Mouse (Mus musculus) liver, embryonic 11.5 days (tissue): ENCODE data around the gene Ipo4. TPM values are rescaled to one million over a fixed set of nuclear protein-coding genes. Genes with fewer than 3 reads are reported as not detected.
A peak's percentile ranks its signal among the peaks of the same experiment; 100 is the strongest.

Source experiments
- ATAC-seq: fragments of 200-750 bp; cut with Nextera tagmentation; replicated peaks from 2 replicates; pipeline ENCODE4 v1.8.0; 2017; ENCODE audit warnings: moderate number of reproducible peaks, mild to moderate bottlenecking, moderate TSS enrichment, moderate library complexity; ENCODE audit not compliant: low FRiP score
- DNase-seq: peaks from one replicate; pipeline ENCODE4 v3.0.0-alpha.2; 2017; ENCODE audit warnings: low spot score
- H3K27ac ChIP-seq: fragments of 300-500 bp; sonication (generic); 2 replicates; pipeline ENCODE4 v1.5.1; 2014; ENCODE audit warnings: mild to moderate bottlenecking, low read depth, low read length, control low read depth
- H3K27me3 ChIP-seq: fragments of 300-500 bp; sonication (generic); replicated peaks from 2 replicates; pipeline ENCODE4 v1.6.1; 2014; ENCODE audit warnings: low read length, mixed read lengths; ENCODE audit not compliant: control insufficient read depth, insufficient read depth
- H3K36me3 ChIP-seq: fragments of 300-500 bp; sonication (generic); 2 replicates; pipeline ENCODE4 v1.6.1; 2014; ENCODE audit warnings: mild to moderate bottlenecking, low read length, moderate library complexity, mixed read lengths; ENCODE audit not compliant: control insufficient read depth, insufficient read depth
- H3K4me1 ChIP-seq: fragments of 300-500 bp; sonication (generic); replicated peaks from 2 replicates; pipeline ENCODE4 v1.6.1; 2014; ENCODE audit warnings: low read length, mixed read lengths; ENCODE audit not compliant: control insufficient read depth, insufficient read depth
- H3K4me2 ChIP-seq: fragments of 300-500 bp; sonication (generic); 2 replicates; pipeline ENCODE4 v1.6.1; 2014; ENCODE audit warnings: mild to moderate bottlenecking, control low read depth, moderate library complexity
- H3K4me3 ChIP-seq: fragments of 300-500 bp; sonication (generic); 2 replicates; pipeline ENCODE4 v1.5.1; 2014; ENCODE audit warnings: low read depth, low read length, control low read depth
- H3K9ac ChIP-seq: fragments of 300-500 bp; sonication (generic); 2 replicates; pipeline ENCODE4 v1.6.1; 2014; ENCODE audit warnings: low read depth, low read length, control low read depth
- H3K9me3 ChIP-seq: fragments of 300-500 bp; sonication (generic); 2 replicates; pipeline ENCODE4 v1.6.1; 2016; ENCODE audit warnings: low read length, inconsistent platforms, mixed read lengths; ENCODE audit not compliant: control insufficient read depth
- WGBS: fragments of 180-500 bp; shearing (Covaris S2); extraction: QIAGEN DNeasy Blood & Tissue Kit; methylation state at CpG from one replicate; pipeline ENCODE4 v1.1.7; 2014; 5-methylcytosine and 5-hydroxymethylcytosine counted together
- polyA plus RNA-seq: library from polyadenylated mRNA; unstranded; fragments of >200 nt; fragmentation: Nextera tagmentation; extraction: Ambion mirVana; gene quantifications from 2 replicates; pipeline ENCODE4 v1.2.1, GENCODE M21; 2014

Ipo4 gene
- polyA plus RNA-seq, 1 experiment from 2014 or later: 92.1 TPM

DNA sequence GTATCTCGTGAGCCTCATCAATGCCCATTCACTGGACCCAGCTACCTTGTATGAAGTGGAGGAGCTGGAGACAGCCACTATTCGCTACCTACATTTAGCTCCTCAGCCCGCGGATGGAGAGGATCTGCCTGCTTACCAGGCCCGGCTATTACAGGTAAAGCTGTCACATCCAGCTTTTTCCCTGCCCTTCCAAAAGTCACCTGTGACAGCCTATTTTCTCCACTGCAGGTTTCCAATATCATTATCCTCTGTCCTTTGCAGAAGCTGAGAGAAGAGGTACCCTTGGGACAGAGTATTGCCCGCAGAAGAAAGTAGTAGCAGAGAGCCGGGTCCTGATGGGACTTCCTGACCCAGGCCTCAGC lies 32.5 kb downstream of the Ipo4 start, which contains the start of gene Irf9:
Irf9 (plus strand) TSS at position 301 of the 362 bp plus-strand sequence.
- Histone ChIP-seq H3K4me2 (peak within 1 kb of the TSS; percentile 78), H3K9ac (peak within 1 kb of the TSS; percentile 68), H3K4me1 (peaks cover 19% of the 10 kb centered on the region), H3K27ac (peak within 1 kb of the TSS; percentile 83), H3K4me3 (peak within 1 kb of the TSS; percentile 60), H3K36me3 (peaks cover 45% of the 10 kb centered on the region), H3K9me3 (no peaks in the 10 kb centered on the region), H3K27me3 (no peaks in the 10 kb centered on the region)
- ATAC-seq (no peak), DNase-seq (no peak)
- WGBS: 84% methylated on average over 7 of the region's 7 CpGs

DNA sequence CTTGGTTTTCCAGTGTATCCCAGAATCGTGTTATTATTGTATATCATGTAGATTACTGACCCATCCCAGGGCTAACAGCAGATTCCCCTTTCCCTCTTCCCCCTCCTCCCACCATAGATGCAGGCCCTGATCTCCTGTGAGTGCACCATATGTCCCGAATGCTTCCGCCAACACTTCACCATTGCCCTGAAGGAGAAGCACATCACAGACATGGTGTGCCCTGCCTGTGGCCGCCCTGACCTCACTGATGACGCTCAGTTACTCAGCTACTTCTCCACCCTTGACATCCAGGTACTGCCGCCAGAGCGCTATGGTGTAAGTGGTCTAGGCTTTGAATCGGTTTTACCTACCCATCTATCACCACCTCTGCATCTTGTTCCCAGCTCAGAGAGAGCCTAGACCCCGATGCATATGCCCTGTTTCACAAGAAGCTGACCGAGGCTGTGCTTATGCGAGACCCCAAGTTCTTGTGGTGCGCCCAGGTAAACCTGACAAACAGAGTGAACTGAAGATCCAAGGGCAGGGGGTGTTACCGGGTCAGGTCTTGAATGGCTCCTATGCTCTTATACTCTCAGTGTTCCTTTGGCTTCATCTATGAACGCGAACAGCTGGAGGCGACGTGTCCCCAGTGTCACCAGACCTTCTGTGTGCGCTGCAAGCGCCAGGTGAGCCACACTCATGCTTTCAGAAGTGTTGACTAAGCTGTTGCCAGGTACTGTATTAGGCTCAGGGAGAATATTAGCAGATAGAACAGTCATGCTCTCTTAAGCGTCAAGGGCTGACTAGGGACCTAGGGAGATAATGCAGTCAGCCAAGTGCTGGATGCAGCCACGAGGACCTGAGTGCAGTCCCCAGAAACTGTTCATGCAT lies 37.0 kb downstream of the Ipo4 start:
- Histone ChIP-seq H3K27me3 (no peaks in the 10 kb centered on the region), H3K4me3 (no peak overlapping the region), H3K4me1 (peaks cover 6% of the 10 kb centered on the region), H3K9ac (no peak overlapping the region), H3K36me3 (peaks cover 52% of the 10 kb centered on the region), H3K4me2 (no peak overlapping the region), H3K27ac (no peak overlapping the region), H3K9me3 (no peaks in the 10 kb centered on the region)
- 92% methylated on average over 21 of the region's 21 CpGs for WGBS
- DNase-seq (no peak), ATAC-seq (no peak)

DNA sequence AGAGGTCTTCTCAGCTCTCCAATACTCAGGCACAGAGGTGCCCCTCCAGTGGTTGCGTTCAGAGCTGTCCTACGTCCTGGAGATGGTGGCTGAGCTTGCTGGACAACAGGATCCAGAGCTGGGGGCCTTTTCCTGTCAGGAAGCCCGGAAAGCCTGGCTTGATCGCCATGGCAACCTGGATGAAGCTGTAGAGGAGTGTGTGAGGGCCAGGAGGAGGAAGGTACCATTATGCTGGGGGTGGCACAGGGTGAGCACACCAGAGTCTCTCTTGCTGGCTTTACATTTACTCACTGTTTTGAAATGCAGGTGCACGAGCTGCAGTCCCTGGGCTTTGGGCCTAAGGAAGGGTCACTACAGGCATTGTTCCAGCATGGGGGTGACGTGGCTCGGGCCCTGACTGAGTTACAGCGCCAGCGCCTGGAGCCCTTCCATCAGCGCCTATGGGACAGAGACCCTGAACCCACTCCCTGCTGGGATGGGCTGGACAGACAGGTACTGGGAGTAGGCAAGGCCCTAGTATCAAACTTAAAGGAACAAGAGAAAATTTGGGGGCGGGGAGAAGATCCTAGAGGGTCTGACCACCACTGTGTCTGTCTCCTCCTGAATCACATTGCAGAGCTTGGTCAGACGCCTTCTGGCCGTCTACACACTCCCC lies 39.6 kb downstream of the Ipo4 start:
- no peak overlapping the region for H3K4me2 ChIP-seq
- H3K4me3 ChIP-seq: no peak overlapping the region
- H3K27ac ChIP-seq: no peak overlapping the region
- no peaks in the 10 kb centered on the region for H3K9me3 ChIP-seq
- DNase-seq: no peak
- no peak overlapping the region for H3K9ac ChIP-seq
- H3K27me3 ChIP-seq: no peaks in the 10 kb centered on the region
- ATAC-seq: no peak
- peaks cover 16% of the 10 kb centered on the region for H3K4me1 ChIP-seq
- 88% methylated on average over 13 of the region's 13 CpGs for WGBS
- H3K36me3 ChIP-seq: peaks cover 39% of the 10 kb centered on the region

DNA sequence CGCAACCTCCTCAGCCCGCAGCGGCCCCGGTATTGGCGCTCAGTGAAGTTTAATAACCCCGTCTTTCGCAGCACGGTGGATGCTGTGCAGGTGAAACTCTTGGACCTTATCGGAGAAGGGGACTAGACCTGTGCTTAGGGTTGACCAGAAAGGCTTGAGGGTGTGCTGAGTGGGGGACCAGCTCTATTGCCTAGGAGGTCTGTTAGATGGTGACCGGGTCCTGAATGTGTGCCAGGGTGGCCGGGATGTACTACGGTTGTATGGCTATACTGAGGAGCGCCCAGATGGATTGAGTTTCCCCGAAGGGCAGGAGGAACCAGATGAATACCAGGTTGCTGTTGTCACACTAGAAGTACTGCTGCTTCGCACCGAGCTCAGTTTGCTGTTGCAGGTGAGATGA lies 43.5 kb downstream of the Ipo4 start:
- Histone ChIP-seq H3K9me3 (no peaks in the 10 kb centered on the region), H3K27me3 (no peaks in the 10 kb centered on the region), H3K36me3 (peaks cover 25% of the 10 kb centered on the region), H3K4me1 (peaks cover 23% of the 10 kb centered on the region), H3K9ac (peak overlapping the region; percentile 97), H3K4me3 (peak overlapping the region; percentile 99), H3K4me2 (peak overlapping the region; percentile 97), H3K27ac (peak overlapping the region; percentile 78)
- WGBS: 3% methylated on average over 16 of the region's 16 CpGs
- ATAC-seq (no peak), DNase-seq (no peak)

DNA sequence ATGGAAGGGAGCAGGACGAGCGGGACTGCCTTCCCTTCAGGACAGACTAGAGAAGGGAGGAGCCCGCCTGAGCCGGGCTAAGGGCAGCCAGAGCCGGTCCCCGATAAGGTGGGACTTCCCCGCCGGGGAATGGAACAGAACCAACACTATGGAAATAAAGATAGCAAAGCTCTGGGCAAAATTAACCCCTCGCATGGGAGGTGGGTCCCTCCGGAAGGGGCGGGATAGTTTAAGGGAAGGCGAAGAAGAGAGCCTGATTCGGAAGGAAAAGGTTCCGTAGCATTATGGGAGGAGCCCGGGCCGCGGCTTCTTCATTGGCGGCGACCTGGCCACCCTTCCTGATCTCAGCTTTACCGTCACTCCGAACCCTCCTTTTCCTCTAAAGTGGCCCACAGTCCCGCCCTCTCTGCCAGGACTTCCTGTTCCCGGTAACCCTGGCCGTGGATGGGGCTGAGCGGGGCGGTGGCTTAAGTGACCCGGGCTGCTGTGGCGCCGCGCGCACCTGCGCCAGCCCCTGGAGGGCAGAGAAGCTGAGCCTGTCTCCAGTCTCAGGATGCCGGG lies 44.3 kb downstream of the Ipo4 start, which contains the start of gene Rnf31:
Rnf31 (plus strand) TSS at position 378 of the 561 bp plus-strand sequence.
- H3K27ac ChIP-seq: peak within 1 kb of the TSS; percentile 78
- H3K4me1 ChIP-seq: peaks cover 29% of the 10 kb centered on the region
- H3K9me3 ChIP-seq: no peaks in the 10 kb centered on the region
- peaks cover 17% of the 10 kb centered on the region for H3K36me3 ChIP-seq
- peak; percentile 91 for DNase-seq
- no peaks in the 10 kb centered on the region for H3K27me3 ChIP-seq
- peak within 1 kb of the TSS; percentile 99 for H3K4me3 ChIP-seq
- peak within 1 kb of the TSS; percentile 97 for H3K4me2 ChIP-seq
- peak within 1 kb of the TSS; percentile 97 for H3K9ac ChIP-seq
- under 1% methylated on average over 33 of the region's 33 CpGs for WGBS
- ATAC-seq: peak; percentile 90

DNA sequence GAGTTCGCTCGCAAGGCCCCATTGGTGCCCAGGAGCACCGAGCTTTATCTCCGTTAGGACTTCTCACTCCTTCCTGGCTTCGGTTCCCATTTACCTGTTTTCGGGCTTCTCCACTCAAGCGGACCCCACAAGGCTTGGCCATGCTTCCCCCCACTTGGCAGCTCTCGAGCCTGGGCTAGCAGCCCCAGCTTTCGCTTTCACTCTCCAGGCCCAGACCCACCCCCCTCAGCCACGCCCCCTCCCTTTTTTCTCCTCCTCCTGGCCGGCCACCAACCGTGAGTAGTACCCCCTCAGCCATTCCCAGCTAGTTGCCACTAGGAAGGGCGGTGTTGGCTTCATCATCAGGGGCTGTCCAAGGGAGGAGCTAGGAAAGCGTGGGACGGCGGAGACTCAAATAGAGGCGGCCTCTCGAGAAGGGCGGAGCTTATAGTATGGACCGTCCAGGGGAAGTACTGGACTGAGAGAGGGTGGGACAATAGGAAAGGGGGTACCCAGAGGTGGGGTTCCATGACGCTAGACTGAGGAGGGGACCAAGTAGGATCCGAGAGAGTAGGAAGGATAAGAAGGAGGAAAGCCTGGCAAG lies 44.9 kb downstream of the Ipo4 start, which contains the start of gene Psme2:
Psme2 (minus strand) TSS at position 366 of the 583 bp plus-strand sequence.
- Histone ChIP-seq H3K9ac (peak within 1 kb of the TSS; percentile 97), H3K4me1 (peaks cover 34% of the 10 kb centered on the region), H3K27ac (peak within 1 kb of the TSS; percentile 78), H3K36me3 (peaks cover 11% of the 10 kb centered on the region), H3K4me2 (peak within 1 kb of the TSS; percentile 97), H3K27me3 (no peaks in the 10 kb centered on the region), H3K4me3 (peak within 1 kb of the TSS; percentile 99), H3K9me3 (no peaks in the 10 kb centered on the region)
- ATAC-seq (peak; percentile 89), DNase-seq (peak; percentile 86)
- WGBS: under 1% methylated on average over 22 of the region's 22 CpGs

- Histone ChIP-seq H3K9me3 (no peaks in the 10 kb centered on the region), H3K4me2 (peak overlapping the region; percentile 97), H3K36me3 (peaks cover 2% of the 10 kb centered on the region; the same call in 1 of the 2 replicates), H3K4me3 (peak overlapping the region; percentile 99), H3K27ac (peak overlapping the region; percentile 78), H3K9ac (peak overlapping the region; percentile 97), H3K4me1 (peaks cover 39% of the 10 kb centered on the region), H3K27me3 (no peaks in the 10 kb centered on the region)
- 82% methylated on average over 11 of the region's 11 CpGs for WGBS
- DNase-seq (no peak), ATAC-seq (no peak)
Observed at GRCm38 (mm10) chr14:55589771-55590448, 45.8 kb downstream of the Ipo4 start.

- Histone ChIP-seq H3K9me3 (no peaks in the 10 kb centered on the region), H3K4me1 (peaks cover 43% of the 10 kb centered on the region), H3K27me3 (no peaks in the 10 kb centered on the region), H3K4me2 (no peak overlapping the region), H3K27ac (no peak overlapping the region), H3K4me3 (no peak overlapping the region), H3K36me3 (peaks cover 2% of the 10 kb centered on the region; the same call in 1 of the 2 replicates), H3K9ac (no peak overlapping the region)
- DNase-seq: no peak
- 88% methylated on average over 5 of the region's 5 CpGs for WGBS
- no peak for ATAC-seq
Observed at GRCm38 (mm10) chr14:55589271-55589670, 46.5 kb downstream of the Ipo4 start.
